8 mouse cellular contexts compared by ENCODE assay signal in genomic region chr6:29985504-29985903, GRCm38 (mm10).
DNase-seq lines count a peak whose midpoint lies in the region; ATAC-seq and TF ChIP-seq lines count a peak whose summit lies in the region.

No protein-coding gene starts in this region.

- no peaks in the 10 kb centered on the region for H3K36me3 ChIP-seq in liver, adult 2 months (ENCODE audit: control insufficient read depth, insufficient read depth, low read length)
- no peaks in the 10 kb centered on the region for H3K36me3 ChIP-seq in embryonic facial prominence, embryonic 13.5 days
- H3K36me3 ChIP-seq in intestine, embryonic 15.5 days, result no peaks in the 10 kb centered on the region
- no peaks in the 10 kb centered on the region for H3K36me3 ChIP-seq in neural tube, embryonic 12.5 days

- H3K9me3 ChIP-seq in embryonic facial prominence, embryonic 13.5 days, result no peaks in the 10 kb centered on the region
- no peaks in the 10 kb centered on the region for H3K9me3 ChIP-seq in intestine, embryonic 15.5 days
- no peaks in the 10 kb centered on the region for H3K9me3 ChIP-seq in neural tube, embryonic 12.5 days

- WGBS in liver, adult 2 months, result 10% methylated on average over 14 of the region's 14 CpGs
- WGBS in embryonic facial prominence, embryonic 13.5 days, result 2% methylated on average over 14 of the region's 14 CpGs
- WGBS in intestine, embryonic 15.5 days, result 1% methylated on average over 14 of the region's 14 CpGs
- under 1% methylated on average over 14 of the region's 14 CpGs for WGBS in neural tube, embryonic 12.5 days

- no peaks in the 10 kb centered on the region for H3K79me2 ChIP-seq in liver, adult 2 months (ENCODE audit: control insufficient read depth, insufficient read depth, low read length)

- H3K9ac ChIP-seq in liver, adult 2 months (ENCODE audit: low read depth, low read length), result peak overlapping the region; percentile 63
- peak overlapping the region; percentile 74 for H3K9ac ChIP-seq in embryonic facial prominence, embryonic 13.5 days
- peak overlapping the region; percentile 45 for H3K9ac ChIP-seq in intestine, embryonic 15.5 days
- H3K9ac ChIP-seq in neural tube, embryonic 12.5 days, result peak overlapping the region; percentile 64

- peak overlapping the region; percentile 81 for H3K4me2 ChIP-seq in embryonic facial prominence, embryonic 13.5 days
- peak overlapping the region; percentile 89 for H3K4me2 ChIP-seq in intestine, embryonic 15.5 days (replicated peaks)
- peak overlapping the region; percentile 87 for H3K4me2 ChIP-seq in neural tube, embryonic 12.5 days (replicated peaks)

- ATAC-seq in embryonic facial prominence, embryonic 13.5 days (ENCODE audit: insufficient number of reproducible peaks, insufficient read depth, low FRiP score, low TSS enrichment, low read depth), result no peak
- ATAC-seq in intestine, embryonic 15.5 days, result peak; percentile 57
- ATAC-seq in neural tube, embryonic 12.5 days (ENCODE audit: low FRiP score, low read depth), result 0 out of 2 replicates have a peak, but pooled peaks have one; percentile 48
- ATAC-seq in frontal cortex, adult (ENCODE audit: low TSS enrichment), result no peak

- TF ChIP-seq POLR2A in liver, adult 2 months (IDR thresholded peaks at IDR 0.05; ENCODE audit: extremely low read depth, insufficient read depth, low read length), result no peak

- no peaks in the 10 kb centered on the region for H3K4me1 ChIP-seq in liver, adult 2 months (ENCODE audit: control insufficient read depth, insufficient read depth, low read length)
- peaks cover 7% of the 10 kb centered on the region; the same call in 1 of the 2 replicates for H3K4me1 ChIP-seq in embryonic facial prominence, embryonic 13.5 days
- H3K4me1 ChIP-seq in intestine, embryonic 15.5 days (replicated peaks), result 0 out of 2 replicates have a peak, but pooled peaks cover 8% of the 10 kb centered on the region
- H3K4me1 ChIP-seq in neural tube, embryonic 12.5 days, result no peaks in the 10 kb centered on the region

- peak overlapping the region; percentile 65 for H3K4me3 ChIP-seq in liver, adult 2 months (ENCODE audit: insufficient read depth, low read depth, low read length)
- peak overlapping the region; percentile 58 for H3K4me3 ChIP-seq in embryonic facial prominence, embryonic 13.5 days
- peak overlapping the region; percentile 47 for H3K4me3 ChIP-seq in intestine, embryonic 15.5 days (replicated peaks)
- H3K4me3 ChIP-seq in neural tube, embryonic 12.5 days, result peak overlapping the region; percentile 44

- no peak overlapping the region for H3K27ac ChIP-seq in liver, adult 2 months (replicated peaks; ENCODE audit: insufficient read depth, low read depth, low read length)
- H3K27ac ChIP-seq in embryonic facial prominence, embryonic 13.5 days, result 0 out of 2 replicates have a peak overlapping the region, but pooled peaks have one; percentile 17
- H3K27ac ChIP-seq in intestine, embryonic 15.5 days, result 0 out of 2 replicates have a peak overlapping the region, but pooled peaks have one; percentile 29
- no peak overlapping the region for H3K27ac ChIP-seq in neural tube, embryonic 12.5 days

- TF ChIP-seq CTCF in liver, adult 2 months (IDR thresholded peaks at IDR 0.05; ENCODE audit: low read depth, low read length), result no peak

- DNase-seq in liver, adult 2 months (ENCODE audit: extremely low read depth, low read depth, low spot score), result no peak
- DNase-seq in liver, result no peak
- no peak for DNase-seq in frontal cortex, adult 2 months (ENCODE audit: extremely low spot score in 1 of 2, low spot score in 1 of 2)
- DNase-seq in testis, postnatal 10 days (ENCODE audit: low spot score), result no peak

- no peaks in the 10 kb centered on the region for H3K27me3 ChIP-seq in liver, adult 2 months (ENCODE audit: control insufficient read depth, insufficient read depth, low read length)
- H3K27me3 ChIP-seq in embryonic facial prominence, embryonic 13.5 days, result peaks cover 11% of the 10 kb centered on the region; the same call in 1 of the 2 replicates
- H3K27me3 ChIP-seq in intestine, embryonic 15.5 days (replicated peaks), result no peaks in the 10 kb centered on the region
- H3K27me3 ChIP-seq in neural tube, embryonic 12.5 days (replicated peaks), result peaks cover 11% of the 10 kb centered on the region

Comparison
In these comparisons a context has a peak if more than half of its experiments do, and no peak if none do; other contexts are left out.
1. H3K27ac ChIP-seq: peak in embryonic facial prominence, embryonic 13.5 days (single experiment) and intestine, embryonic 15.5 days (single experiment); none in liver, adult 2 months (single experiment) and neural tube, embryonic 12.5 days (single experiment).
2. ATAC-seq: peak in intestine, embryonic 15.5 days (single experiment) and neural tube, embryonic 12.5 days (single experiment); none in embryonic facial prominence, embryonic 13.5 days (single experiment) and frontal cortex, adult (single experiment).
3. Peak in every context shown above with its lines, with median percentiles within 50 percentile points of each other: H3K4me3 ChIP-seq, H3K9ac ChIP-seq and H3K4me2 ChIP-seq.